Mouse (Mus musculus) left cerebral cortex, adult 8-10 months (tissue): ENCODE measurements at regions not wholly inside any gene's neighbourhood (a gene's known extent, or its start where the extent isn't known, plus 50 kb on each side); places are given as distances from the start of the nearest gene placed in this dataset.

ENCODE experiments used
- DNase-seq, 2 experiments: peaks; one replicate each; pipeline ENCODE4 v3.0.0; 2022; ENCODE audit warnings: low spot score in 2 of 2

DNA sequence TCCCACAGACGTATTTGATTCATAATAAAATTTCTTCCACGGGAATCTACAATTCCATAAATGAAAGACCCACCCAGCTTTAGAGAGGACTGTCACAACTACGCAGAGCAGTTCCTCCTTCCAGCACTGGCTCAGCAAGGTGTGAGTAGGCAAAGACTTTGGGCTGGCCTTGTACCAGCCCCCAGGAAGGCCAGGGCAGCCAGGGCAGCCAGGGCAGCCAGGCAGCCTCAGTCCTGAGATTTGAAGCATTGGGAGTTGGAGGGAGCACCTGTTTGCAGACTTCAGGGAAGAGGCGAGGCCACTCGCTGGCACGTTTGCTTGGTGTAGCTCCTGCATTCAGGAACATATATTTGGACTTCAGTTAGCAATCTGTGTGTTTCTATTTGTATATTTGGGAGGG is 70.0 kb upstream of the Spaca7 start:
- DNase-seq = no peak

GRCm38 (mm10) chr8:12503344-12503743 is 69.5 kb upstream of the Spaca7 start:
- no peak for DNase-seq

GRCm38 (mm10) chr8:12504240-12504639 is 68.6 kb upstream of the Spaca7 start:
- DNase-seq = no peak

DNA sequence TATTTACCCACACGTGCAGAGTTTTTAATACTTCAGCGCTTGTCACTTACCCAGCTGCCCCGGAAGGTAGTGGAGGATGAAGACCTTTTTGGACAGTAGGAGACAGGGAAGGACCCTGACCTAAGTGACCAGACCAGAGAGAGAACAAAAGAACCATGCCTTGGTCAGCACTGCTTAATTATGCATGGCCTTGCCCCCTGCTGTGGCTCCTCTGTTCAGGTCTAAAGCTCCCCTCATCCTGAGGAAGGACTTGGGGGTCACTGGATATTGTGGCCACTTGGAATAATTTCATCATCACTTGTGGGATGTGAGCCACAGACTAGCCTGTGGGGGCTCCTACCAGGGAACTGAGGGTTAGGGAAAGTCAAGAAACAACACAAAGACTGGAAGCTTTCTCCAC is 68.1 kb upstream of the Spaca7 start:
- no peak for DNase-seq

GRCm38 (mm10) chr8:12510233-12510632 is 62.6 kb upstream of the Spaca7 start:
- no peak for DNase-seq

GRCm38 (mm10) chr8:12513042-12513441 is 59.8 kb upstream of the Spaca7 start:
- no peak for DNase-seq

GRCm38 (mm10) chr8:12514138-12514537 is 58.7 kb upstream of the Spaca7 start:
- DNase-seq = no peak

- DNase-seq = no peak
These were observed 51.2 kb upstream of the Spaca7 start for GRCm38 (mm10) chr8:12521636-12522035.
